Mouse (Mus musculus) liver, embryonic 14.5 days (tissue): ENCODE data around the gene Tbc1d16. TPM values are rescaled to one million over a fixed set of nuclear protein-coding genes. Genes with fewer than 3 reads are reported as not detected.

Source experiments
- ATAC-seq: fragments of 200-750 bp; cut with Nextera tagmentation; 2 replicates; pipeline ENCODE4 v1.8.0; 2017; ENCODE audit warnings: moderate number of reproducible peaks, mild to moderate bottlenecking, moderate library complexity; ENCODE audit not compliant: insufficient read depth
- DNase-seq, 3 experiments: peaks; one replicate each; pipeline ENCODE4 v3.0.0-alpha.2; 2012 to 2013; ENCODE audit warnings: low read depth in 3 of 3, low spot score in 3 of 3
- H3K27ac ChIP-seq: fragments of 300-500 bp; sonication (generic); 2 replicates; pipeline ENCODE4 v1.5.1; 2014; ENCODE audit warnings: moderate library complexity, mild to moderate bottlenecking, control low read depth, inconsistent platforms
- H3K27me3 ChIP-seq: fragments of 300-500 bp; sonication (generic); 2 replicates; pipeline ENCODE4 v1.6.1; 2014; ENCODE audit warnings: mild to moderate bottlenecking, low read length, moderate library complexity; ENCODE audit not compliant: control insufficient read depth, insufficient read depth
- H3K36me3 ChIP-seq: fragments of 300-500 bp; sonication (generic); replicated peaks from 2 replicates; pipeline ENCODE4 v1.6.1; 2014; ENCODE audit warnings: low read depth; ENCODE audit not compliant: control insufficient read depth, insufficient read depth
- H3K4me1 ChIP-seq, 2 experiments: fragments of 200-500 bp in 1 of 2; fragments of 300-500 bp in 1 of 2; sonication (generic) in 1 of 2; replicated peaks; 2 replicates each; pipeline ENCODE4 v1.6.1; 2012 to 2014; ENCODE audit warnings: antibody characterized with exemption in 1 of 2, inconsistent platforms in 1 of 2, low read length in 1 of 2; ENCODE audit not compliant: control insufficient read depth in 2 of 2, insufficient read depth in 2 of 2
- H3K4me2 ChIP-seq: fragments of 300-500 bp; sonication (generic); 2 replicates; pipeline ENCODE4 v1.6.1; 2014; ENCODE audit warnings: low read depth, mild to moderate bottlenecking, control low read depth, moderate library complexity
- H3K4me3 ChIP-seq, 2 experiments: fragments of 200-500 bp in 1 of 2; fragments of 300-500 bp in 1 of 2; sonication (generic) in 1 of 2; 2 replicates each; pipeline ENCODE4 v1.5.1; 2012 to 2014; ENCODE audit warnings: low read depth in 2 of 2, low read length in 2 of 2, mild to moderate bottlenecking in 2 of 2, control low read depth in 1 of 2, inconsistent platforms in 1 of 2, moderate library complexity in 1 of 2; ENCODE audit not compliant: insufficient read depth in 1 of 2
- H3K9ac ChIP-seq: fragments of 300-500 bp; sonication (generic); replicated peaks from 2 replicates; pipeline ENCODE4 v1.6.1; 2014; ENCODE audit warnings: mild to moderate bottlenecking, control low read depth, moderate library complexity
- H3K9me3 ChIP-seq: fragments of 300-500 bp; sonication (generic); 2 replicates; pipeline ENCODE4 v1.6.1; 2016; ENCODE audit warnings: low read length, mixed read lengths; ENCODE audit not compliant: control insufficient read depth
- CTCF ChIP-seq: IDR thresholded peaks from 2 replicates; pipeline ENCODE4 v1.5.1; 2016; ENCODE audit warnings: antibody characterized with exemption, low read depth, control low read depth
- EP300 ChIP-seq: IDR thresholded peaks from 2 replicates; pipeline ENCODE4 v1.6.1; 2016; ENCODE audit warnings: antibody characterized with exemption, low read depth
- WGBS: fragments of 180-500 bp; shearing (Covaris S2); extraction: QIAGEN DNeasy Blood & Tissue Kit; methylation state at CpG from one replicate; pipeline ENCODE4 v1.1.7; 2014; ENCODE audit not compliant: insufficient replicate concordance; 5-methylcytosine and 5-hydroxymethylcytosine counted together
- polyA plus RNA-seq, 2 experiments: library from polyadenylated mRNA; depleted of rRNA in 1 of 2; stranded (reverse) in 1 of 2; unstranded in 1 of 2; fragments of >200 nt; fragmentation: Nextera tagmentation in 1 of 2; extraction: Ambion mirVana in 1 of 2; gene quantifications; 2 replicates each; pipeline versions ENCODE4 v1.2.1 to v1.2.3; 2012 to 2014

Gene Tbc1d16
- polyA plus RNA-seq, 2 experiments: 0.58 to 1.0 TPM

DNA sequence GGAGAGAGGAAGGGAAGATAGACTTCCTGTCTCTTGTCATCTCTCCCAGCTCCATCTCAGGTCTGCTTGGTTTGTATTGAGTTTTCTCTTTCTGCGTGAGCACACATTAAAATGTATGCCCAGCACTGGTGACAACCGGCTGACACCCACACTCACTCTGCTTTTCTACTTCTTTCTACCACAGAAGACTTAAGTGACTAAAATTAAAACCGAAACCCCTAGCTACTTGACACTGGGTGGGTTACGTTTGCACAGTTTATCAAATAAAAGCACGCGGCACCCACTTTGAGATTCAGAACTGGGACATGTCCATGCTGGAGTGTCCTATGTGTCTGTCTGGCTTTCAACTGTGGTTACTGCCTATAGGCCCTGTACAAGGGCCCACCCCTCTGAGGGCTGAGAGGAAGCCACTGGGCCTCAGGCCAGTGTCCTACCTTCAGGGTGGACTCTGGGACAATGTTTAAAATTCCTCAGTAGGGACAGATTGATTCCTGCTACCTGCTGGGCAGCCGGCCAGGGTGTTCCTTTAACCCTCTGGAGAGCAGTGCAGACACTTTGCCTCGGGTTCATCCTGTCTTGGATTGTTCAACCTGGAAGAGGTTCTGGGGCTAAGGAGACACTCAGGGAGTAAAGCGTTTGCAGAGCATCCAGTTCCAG is 118.8 kb downstream of the Tbc1d16 start:
- Histone ChIP-seq H3K36me3 (no peaks in the 10 kb centered on the region), H3K4me3 (no peak overlapping the region), H3K27ac (no peak overlapping the region), H3K4me1 (peaks cover 0 to 4% of the 10 kb centered on the region in 2 experiments; a peak in 2 of 4 replicates), H3K9me3 (no peaks in the 10 kb centered on the region), H3K27me3 (no peaks in the 10 kb centered on the region), H3K9ac (no peak overlapping the region), H3K4me2 (no peak overlapping the region)
- no peak for DNase-seq
- no peak for ATAC-seq
- 56% methylated on average over 9 of the region's 9 CpGs for WGBS
- no peak for TF ChIP-seq EP300
- no peak for TF ChIP-seq CTCF

DNA sequence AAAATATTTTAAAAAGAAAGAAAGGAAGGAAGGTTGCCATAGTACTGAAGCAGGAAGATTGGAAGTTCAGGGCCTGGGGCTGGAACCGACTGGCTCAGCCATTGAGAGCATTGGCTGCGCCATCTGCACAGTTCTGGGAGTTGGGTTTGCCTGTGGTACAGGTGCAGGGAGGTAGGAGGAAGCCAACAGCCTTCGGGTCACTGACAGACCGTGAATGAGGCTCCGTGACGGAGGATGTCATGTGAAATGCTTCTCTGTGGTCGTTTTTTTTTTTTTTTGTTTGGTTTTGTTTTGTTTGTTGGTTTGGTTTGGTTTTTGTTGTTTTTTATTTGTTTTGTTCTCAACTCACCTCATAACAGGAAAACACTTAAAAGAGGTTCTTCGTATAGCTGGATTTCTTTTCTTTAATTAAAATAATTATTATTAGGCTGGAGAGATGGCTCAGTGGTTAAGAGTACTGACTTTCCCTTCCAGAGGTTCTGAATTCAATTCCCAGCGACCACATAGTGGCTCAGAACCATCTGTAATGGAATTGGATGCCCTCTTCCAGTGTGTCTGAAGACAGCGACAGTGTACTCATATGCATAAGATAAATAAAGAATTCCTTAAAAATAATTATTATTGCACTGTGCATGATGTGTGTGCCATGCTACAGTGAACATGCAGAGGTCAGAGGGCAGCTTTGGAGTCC is 119.6 kb downstream of the Tbc1d16 start:
- no peak for ATAC-seq
- peaks cover 0 to 4% of the 10 kb centered on the region in 2 experiments; a peak in 2 of 4 replicates for H3K4me1 ChIP-seq
- no peak overlapping the region for H3K4me3 ChIP-seq
- H3K4me2 ChIP-seq: no peak overlapping the region
- WGBS: 53% methylated on average over 10 of the region's 10 CpGs
- no peak for DNase-seq
- no peak for TF ChIP-seq CTCF
- no peak overlapping the region for H3K9ac ChIP-seq
- no peaks in the 10 kb centered on the region for H3K27me3 ChIP-seq
- no peak overlapping the region for H3K27ac ChIP-seq
- H3K36me3 ChIP-seq: no peaks in the 10 kb centered on the region
- no peaks in the 10 kb centered on the region for H3K9me3 ChIP-seq

DNA sequence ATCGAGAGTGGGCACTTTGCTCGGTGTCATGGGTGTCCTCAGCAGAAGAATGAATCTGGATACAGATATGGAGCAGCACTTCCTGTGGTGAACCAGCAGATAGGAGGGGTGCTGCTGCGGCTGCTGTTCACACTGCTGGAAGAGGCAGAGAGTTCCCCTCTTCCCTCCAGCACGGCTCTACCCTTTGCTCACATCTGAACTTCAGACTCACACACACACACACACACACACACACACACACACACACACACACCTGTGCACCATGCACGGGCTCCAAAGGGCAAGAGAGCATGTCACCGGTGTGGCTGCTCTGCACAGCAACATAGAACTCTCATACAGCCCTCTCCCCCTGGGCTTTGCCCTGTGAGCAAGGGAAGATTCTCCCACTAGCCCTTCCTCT is 122.0 kb downstream of the Tbc1d16 start:
- no peaks in the 10 kb centered on the region for H3K27me3 ChIP-seq

DNA sequence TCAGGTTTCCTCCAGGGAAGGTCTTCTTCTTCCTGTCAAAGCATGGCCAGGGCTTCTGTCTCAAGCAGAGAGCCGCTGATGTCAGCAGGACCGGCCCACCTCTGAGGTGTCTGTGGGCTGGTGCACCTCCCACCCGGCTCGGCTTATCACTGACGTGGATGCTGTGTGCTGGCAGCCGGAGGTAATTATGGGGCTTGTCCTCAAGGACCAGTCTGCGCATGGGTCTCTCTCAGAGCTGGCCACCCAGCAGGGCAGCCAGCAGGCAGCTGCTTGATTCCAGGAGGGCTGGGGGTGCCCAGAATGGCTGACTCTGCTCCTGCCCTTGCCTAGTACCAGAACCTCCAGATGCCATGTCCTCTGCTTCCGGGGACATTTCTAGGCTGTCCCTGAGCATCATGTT is 122.6 kb downstream of the Tbc1d16 start:
- Histone ChIP-seq H3K4me2 (no peak overlapping the region), H3K4me1 (peaks cover 0 to 4% of the 10 kb centered on the region in 2 experiments; a peak in 2 of 4 replicates), H3K4me3 (no peak overlapping the region), H3K9ac (no peak overlapping the region), H3K27me3 (no peaks in the 10 kb centered on the region), H3K9me3 (no peaks in the 10 kb centered on the region), H3K36me3 (no peaks in the 10 kb centered on the region), H3K27ac (no peak overlapping the region)
- TF ChIP-seq EP300 (no peak), CTCF (no peak)
- DNase-seq (no peak), ATAC-seq (no peak)
- WGBS: 23% methylated on average over 8 of the region's 8 CpGs

More for the DNA sequence above, 122.0 kb downstream of the Tbc1d16 start:
- Histone ChIP-seq H3K4me2 (no peak overlapping the region), H3K36me3 (no peaks in the 10 kb centered on the region), H3K4me1 (peaks cover 0 to 4% of the 10 kb centered on the region in 2 experiments; a peak in 2 of 4 replicates), H3K4me3 (no peak overlapping the region), H3K27ac (no peak overlapping the region), H3K9ac (no peak overlapping the region), H3K9me3 (no peaks in the 10 kb centered on the region)
- ATAC-seq (peak; percentile 39; the same call in 1 of the 2 replicates), DNase-seq (no peak)
- WGBS: 17% methylated on average over 6 of the region's 6 CpGs
- TF ChIP-seq CTCF: no peak
- TF ChIP-seq EP300: no peak

DNA sequence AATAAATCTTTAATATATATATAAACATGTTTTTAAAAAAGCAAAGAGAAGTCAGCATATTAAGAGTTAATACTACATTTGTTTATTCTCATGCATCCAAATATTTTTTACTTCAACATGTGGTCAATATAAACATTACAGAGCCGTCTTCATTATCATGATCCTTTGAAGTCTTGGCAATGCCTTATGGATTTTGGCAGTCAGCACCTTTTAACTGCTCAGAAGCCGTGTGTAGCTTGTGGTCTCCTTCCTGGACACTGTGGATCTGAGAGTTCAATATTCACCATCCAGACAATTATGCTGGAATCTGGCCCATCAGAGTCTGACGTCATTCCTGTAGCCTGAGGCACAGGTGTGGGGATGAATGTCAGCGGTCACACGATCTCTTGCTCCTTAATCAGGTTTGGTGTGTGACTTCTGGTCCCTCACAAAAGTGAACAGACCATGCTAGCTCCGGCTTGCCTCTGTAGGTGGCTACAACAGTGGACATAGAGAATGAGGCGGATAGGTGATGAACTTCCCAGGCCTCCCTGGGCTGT is 123.2 kb downstream of the Tbc1d16 start:
- no peaks in the 10 kb centered on the region for H3K9me3 ChIP-seq
- H3K36me3 ChIP-seq: no peaks in the 10 kb centered on the region
- H3K4me2 ChIP-seq: no peak overlapping the region
- DNase-seq (no peak), ATAC-seq (no peak)
- no peak overlapping the region for H3K27ac ChIP-seq
- 62% methylated on average over 7 of the region's 7 CpGs for WGBS
- TF ChIP-seq CTCF: no peak
- no peak for TF ChIP-seq EP300
- H3K9ac ChIP-seq: no peak overlapping the region
- peaks cover 0 to 4% of the 10 kb centered on the region in 2 experiments; a peak in 2 of 4 replicates for H3K4me1 ChIP-seq
- H3K4me3 ChIP-seq: no peak overlapping the region
- H3K27me3 ChIP-seq: no peaks in the 10 kb centered on the region
